Mouse (Mus musculus): ENCODE results near the gene Ndufaf4. TPM values are rescaled to one million over a fixed set of nuclear protein-coding genes. Genes with fewer than 3 reads are reported as not detected.

Gene Ndufaf4
- total RNA-seq, 2 experiments from 2014 or later: 34.7 to 37.9 TPM

Other genes with a start within 250 kb of the Ndufaf4 start
- gene Klhl32, start 47.0 kb upstream of the Ndufaf4 start, total RNA-seq (2021): 1 to 10 TPM; 2.6 to 4.3 TPM
- gene Gpr63, start 68.3 kb downstream of the Ndufaf4 start, total RNA-seq (2021): 1 to 10 TPM; 3.4 to 4.7 TPM